Comparison of ENCODE assay signal across 15 mouse cellular contexts in genomic region chr9:107315791-107316190, GRCm38 (mm10). TPM values are rescaled to one million over a fixed set of nuclear protein-coding genes. Genes with fewer than 3 reads are reported as not detected.
DNase-seq lines count a peak whose midpoint lies in the region; ATAC-seq and TF ChIP-seq lines count a peak whose summit lies in the region.
"Had no signal": no experiment of that assay in that cellular context is flagged by ENCODE, and none has a peak within 500 bp of the region (broad histone marks: within the 10 kb centered on the region; RNA-seq: fewer than 3 reads in every experiment).

No protein-coding gene starts in this region.

- H3K36me3 ChIP-seq in heart, adult 2 months (ENCODE audit: control insufficient read depth, insufficient read depth, low read length), result no peaks in the 10 kb centered on the region
- no peaks in the 10 kb centered on the region for H3K36me3 ChIP-seq in heart, embryonic 12.5 days
- H3K36me3 ChIP-seq: midbrain, embryonic 12.5 days had no signal

- H3K4me1 ChIP-seq in heart, adult 2 months (ENCODE audit: control insufficient read depth, insufficient read depth, low read length), result peaks cover 3% of the 10 kb centered on the region
- 0 out of 2 replicates have a peak, but pooled peaks cover 5% of the 10 kb centered on the region for H3K4me1 ChIP-seq in heart, embryonic 12.5 days (replicated peaks)
- H3K4me1 ChIP-seq: midbrain, embryonic 12.5 days had no signal

- H3K27me3 ChIP-seq in heart, adult 2 months (ENCODE audit: control insufficient read depth, insufficient read depth, low read length), result no peaks in the 10 kb centered on the region
- no peaks in the 10 kb centered on the region for H3K27me3 ChIP-seq in heart, embryonic 12.5 days (replicated peaks)
- H3K27me3 ChIP-seq: midbrain, embryonic 12.5 days had no signal

- H3K4me2 ChIP-seq in heart, embryonic 12.5 days, result no peak overlapping the region
- H3K4me2 ChIP-seq: midbrain, embryonic 12.5 days had no signal

- no peak overlapping the region for H3K9ac ChIP-seq in heart, adult 2 months (ENCODE audit: low read depth, low read length)
- H3K9ac ChIP-seq in heart, embryonic 12.5 days, result no peak overlapping the region
- H3K9ac ChIP-seq: midbrain, embryonic 12.5 days had no signal

- TF ChIP-seq POLR2A in heart, adult 2 months (IDR thresholded peaks at IDR 0.05; ENCODE audit: insufficient read depth, low read depth, low read length), result no peak

- H3K79me2 ChIP-seq in heart, adult 2 months (replicated peaks; ENCODE audit: control insufficient read depth, insufficient read depth, low read length), result no peaks in the 10 kb centered on the region

- peak overlapping the region; percentile 23 for H3K27ac ChIP-seq in heart, adult 2 months
- no peak overlapping the region for H3K27ac ChIP-seq in heart, embryonic 12.5 days (ENCODE audit: poor library complexity, severe bottlenecking)
- H3K27ac ChIP-seq: midbrain, embryonic 12.5 days; stomach, postnatal 0 days had no signal

- no peak for TF ChIP-seq CTCF in heart, adult 2 months (IDR thresholded peaks at IDR 0.05)

- peak; percentile 44 to 66 for DNase-seq in heart, adult 2 months
- DNase-seq in lung, adult 18-20 months, result peak; percentile 61 to 72
- no peak for DNase-seq in lung, postnatal 4 days
- peak; percentile 56 to 82 for DNase-seq in kidney, adult 8-10 months
- DNase-seq in kidney, postnatal 10 days, result peak; percentile 36
- no peak for DNase-seq in spleen, postnatal 10 days (ENCODE audit: low spot score in 2 of 2)
- DNase-seq: cerebellum, adult 11-12 months; layer of hippocampus, adult 9-11 months; liver; lung, postnatal 14 days; thymus, postnatal 25 days had no signal

- H3K9me3 ChIP-seq in heart, embryonic 12.5 days (replicated peaks), result no peaks in the 10 kb centered on the region
- H3K9me3 ChIP-seq: midbrain, embryonic 12.5 days had no signal

- 34% methylated on average over 2 of the region's 2 CpGs for WGBS in heart, adult 2 months
- 64% methylated on average over 2 of the region's 2 CpGs for WGBS in heart, embryonic 12.5 days

- TF ChIP-seq EP300 in heart, adult 2 months (IDR thresholded peaks at IDR 0.05; ENCODE audit: insufficient read depth, low read depth, low read length), result peak; percentile 40; the same call in 1 of the 2 replicates

- H3K4me3 ChIP-seq in heart, adult 2 months, result no peak overlapping the region
- H3K4me3 ChIP-seq in heart, embryonic 12.5 days, result no peak overlapping the region
- H3K4me3 ChIP-seq: midbrain, embryonic 12.5 days had no signal

- intact Hi-C loops in heart, adult 2 months (cut with DNase I), result no loop called here

- no peak for ATAC-seq in heart, embryonic 12.5 days (ENCODE audit: insufficient number of reproducible peaks, low FRiP score)
- ATAC-seq: CD4-positive, CD25-positive, alpha-beta regulatory T cell, adult 4 months had no signal

RNA-seq across cellular contexts. Expression of gene Cish, which starts 20.0 kb away (rescaled TPM):
- 100 to 1,000 TPM; 151 to 167 TPM for total RNA-seq in heart, adult 2 months (2021)
- polyA plus RNA-seq in heart, adult 2 months (2012; rRNA removed), result 89.8 and 118 TPM in 2 replicates
- 15.6 and 16.4 TPM in 2 replicates for polyA plus RNA-seq in heart, embryonic 12.5 days (2016; fragmentation: Nextera tagmentation; extraction: Ambion mirVana)

RNA-seq across cellular contexts. Expression of gene Hemk1, which starts 22.4 kb away (rescaled TPM):
- 10 to 100 TPM; 21.2 to 21.4 TPM for total RNA-seq in heart, adult 2 months (2021)
- polyA plus RNA-seq in heart, adult 2 months (2012; rRNA removed), result 30.3 and 37.0 TPM in 2 replicates
- 11.4 and 13.4 TPM in 2 replicates for polyA plus RNA-seq in heart, embryonic 12.5 days (2016; fragmentation: Nextera tagmentation; extraction: Ambion mirVana)

RNA-seq across cellular contexts. Expression of gene 6430571L13Rik, which starts 24.6 kb away (rescaled TPM):
- 1 to 10 TPM; 5.2 to 6.5 TPM for total RNA-seq in heart, adult 2 months (2021)
- polyA plus RNA-seq in heart, adult 2 months (2012; rRNA removed), result 4.1 and 5.0 TPM in 2 replicates
- 0.55 and 1.1 TPM in 2 replicates for polyA plus RNA-seq in heart, embryonic 12.5 days (2016; fragmentation: Nextera tagmentation; extraction: Ambion mirVana)

RNA-seq across cellular contexts. Expression of gene Mapkapk3, which starts 26.1 kb away (rescaled TPM):
- total RNA-seq in heart, adult 2 months (2021), result 10 to 100 TPM; 29.0 to 36.0 TPM
- polyA plus RNA-seq in heart, adult 2 months (2012; rRNA removed), result 26.1 and 40.8 TPM in 2 replicates
- 7.1 and 7.3 TPM in 2 replicates for polyA plus RNA-seq in heart, embryonic 12.5 days (2016; fragmentation: Nextera tagmentation; extraction: Ambion mirVana)

Comparison
In these comparisons a context has a peak if more than half of its experiments do, and no peak if none do; other contexts are left out.
1. DNase-seq: peak in heart, adult 2 months (2 of 2), lung, adult 18-20 months (2 of 2), kidney, adult 8-10 months (2 of 2) and kidney, postnatal 10 days (single experiment); none in lung, postnatal 4 days (0 of 2) and spleen, postnatal 10 days (0 of 2).